Mouse (Mus musculus) mouse embryonic stem cell (cell line): ENCODE measurements around the gene C5ar1.

Experiments
- in situ Hi-C, 2 experiments: fragments of 300-500 bp; cut with MboI; formaldehyde crosslinking; loops; 1 replicate in 1 of 2; 3 replicates in 1 of 2; pipeline ENCODE4 v1.14.3; 2019 to 2020; ENCODE audit warnings: low sequenced_read_pairs in 2 of 2, low pct_unique_long_range_greater_than_20kb in 1 of 2, mixed read lengths in 1 of 2; ENCODE audit not compliant: unreplicated experiment in 1 of 2

C5ar1 gene

GRCm38 (mm10) chr7:16197166-16197565, 62.2 kb downstream of the C5ar1 start:
- in situ Hi-C loops, result no loop called here
